Mouse (Mus musculus) lung, embryonic 14.5 days (tissue): ENCODE results near the gene Polr3e. TPM values are rescaled to one million over a fixed set of nuclear protein-coding genes. Genes with fewer than 3 reads are reported as not detected.

Source experiments
- ATAC-seq: fragments of 200-750 bp; cut with Nextera tagmentation; 2 replicates; pipeline ENCODE4 v1.8.0; 2017; ENCODE audit warnings: mild to moderate bottlenecking, moderate TSS enrichment, moderate library complexity; ENCODE audit not compliant: insufficient read depth
- DNase-seq: peaks from one replicate; pipeline ENCODE4 v3.0.0-alpha.2; 2015
- H3K27ac ChIP-seq: fragments of 300-500 bp; sonication (generic); 2 replicates; pipeline ENCODE4 v1.5.1; 2014; ENCODE audit warnings: low read depth, mild to moderate bottlenecking, moderate library complexity
- H3K27me3 ChIP-seq: fragments of 300-500 bp; sonication (generic); 2 replicates; pipeline ENCODE4 v1.6.1; 2014; ENCODE audit warnings: low read length, control low read depth; ENCODE audit not compliant: insufficient read depth
- H3K36me3 ChIP-seq: fragments of 300-500 bp; sonication (generic); 2 replicates; pipeline ENCODE4 v1.6.1; 2014; ENCODE audit warnings: control low read depth; ENCODE audit not compliant: insufficient read depth
- H3K4me1 ChIP-seq: fragments of 300-500 bp; sonication (generic); 2 replicates; pipeline ENCODE4 v1.6.1; 2014; ENCODE audit warnings: antibody characterized with exemption, control low read depth; ENCODE audit not compliant: insufficient read depth
- H3K4me2 ChIP-seq: fragments of 300-500 bp; sonication (generic); 2 replicates; pipeline ENCODE4 v1.6.1; 2014; ENCODE audit warnings: mild to moderate bottlenecking
- H3K4me3 ChIP-seq: fragments of 300-500 bp; sonication (generic); 2 replicates; pipeline ENCODE4 v1.5.1; 2014; ENCODE audit warnings: low read depth, low read length
- H3K9ac ChIP-seq: fragments of 300-500 bp; sonication (generic); 2 replicates; pipeline ENCODE4 v1.6.1; 2014
- H3K9me3 ChIP-seq: fragments of 300-500 bp; sonication (generic); 2 replicates; pipeline ENCODE4 v1.6.1; 2016; ENCODE audit warnings: low read depth, low read length, control low read depth
- CTCF ChIP-seq: IDR thresholded peaks from 2 replicates; pipeline ENCODE4 v1.5.1; 2016; ENCODE audit warnings: antibody characterized with exemption, low read depth
- WGBS: fragments of 180-500 bp; shearing (Covaris S2); extraction: QIAGEN DNeasy Blood & Tissue Kit; methylation state at CpG from one replicate; pipeline ENCODE4 v1.1.7; 2014; 5-methylcytosine and 5-hydroxymethylcytosine counted together
- polyA plus RNA-seq: library from polyadenylated mRNA; unstranded; fragments of >200 nt; fragmentation: Nextera tagmentation; extraction: Ambion mirVana; gene quantifications from 2 replicates; pipeline ENCODE4 v1.2.1, GENCODE M21; 2014

The Polr3e gene
- 24.3 and 24.6 TPM in 2 replicates for polyA plus RNA-seq

- DNase-seq (peak; percentile 99), ATAC-seq (peak; percentile 95)
- Histone ChIP-seq H3K9me3 (no peaks in the 10 kb centered on the region), H3K4me3 (peak within 1 kb of the TSS; percentile 93), H3K4me1 (no peaks in the 10 kb centered on the region), H3K27ac (peak within 1 kb of the TSS; percentile 78), H3K27me3 (no peaks in the 10 kb centered on the region), H3K9ac (peak within 1 kb of the TSS; percentile 86), H3K4me2 (peak within 1 kb of the TSS; percentile 73), H3K36me3 (no peaks in the 10 kb centered on the region; the same call in 1 of the 2 replicates)
- peak; percentile 86 for TF ChIP-seq CTCF
- WGBS: under 1% methylated on average over 102 of the region's 102 CpGs
Observed at GRCm38 (mm10) chr7:120917592-120918461, at the start of gene Polr3e. Polr3e (plus strand) TSS chr7:120917744.

GRCm38 (mm10) chr7:120869883-120870282 is 47.7 kb upstream of the Polr3e start:
- ATAC-seq: peak; percentile 74
- no peak overlapping the region; the same call in 1 of the 2 replicates for H3K9ac ChIP-seq
- H3K36me3 ChIP-seq: no peaks in the 10 kb centered on the region
- peak overlapping the region; percentile 69; the same call in 1 of the 2 replicates for H3K27ac ChIP-seq
- peak overlapping the region; percentile 35; the same call in 1 of the 2 replicates for H3K4me2 ChIP-seq
- DNase-seq: peak; percentile 78
- no peaks in the 10 kb centered on the region for H3K27me3 ChIP-seq
- no peak overlapping the region for H3K4me3 ChIP-seq
- H3K9me3 ChIP-seq: no peaks in the 10 kb centered on the region
- H3K4me1 ChIP-seq: peaks cover 7% of the 10 kb centered on the region
- WGBS: 26% methylated on average over 5 of the region's 5 CpGs
- TF ChIP-seq CTCF: no peak

GRCm38 (mm10) chr7:120870431-120871008 is 47.0 kb upstream of the Polr3e start:
- Histone ChIP-seq H3K4me2 (no peak overlapping the region; the same call in 1 of the 2 replicates), H3K4me3 (no peak overlapping the region), H3K9ac (0 out of 2 replicates have a peak overlapping the region, but pooled peaks have one; percentile 1), H3K27me3 (no peaks in the 10 kb centered on the region), H3K9me3 (no peaks in the 10 kb centered on the region), H3K4me1 (peaks cover 7% of the 10 kb centered on the region; the same call in 1 of the 2 replicates), H3K36me3 (no peaks in the 10 kb centered on the region), H3K27ac (peak overlapping the region; percentile 69; the same call in 1 of the 2 replicates)
- WGBS: 49% methylated on average over 5 of the region's 5 CpGs
- DNase-seq (no peak), ATAC-seq (no peak)
- TF ChIP-seq CTCF: no peak

DNA sequence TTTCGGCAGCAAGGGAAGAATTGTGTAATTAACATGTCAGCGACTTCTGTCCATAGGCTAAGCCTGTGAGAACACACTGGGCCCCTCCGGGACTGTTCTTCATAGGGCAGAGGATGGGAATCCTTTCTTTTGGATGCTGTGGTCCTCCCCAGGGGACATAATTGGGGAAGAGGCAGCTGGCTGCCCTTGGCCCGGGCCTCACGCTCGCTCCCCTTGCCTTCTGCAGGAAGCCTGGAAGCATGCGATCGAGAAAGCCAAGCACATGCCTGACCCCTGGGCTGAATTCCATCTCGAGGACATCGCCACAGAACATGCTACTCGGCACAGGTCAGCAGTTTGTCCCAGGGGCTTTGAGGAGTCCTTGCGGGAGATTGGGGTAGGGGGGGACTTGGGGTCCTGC is 44.5 kb upstream of the Polr3e start:
- H3K9ac ChIP-seq: no peak overlapping the region
- DNase-seq: no peak
- H3K4me2 ChIP-seq: no peak overlapping the region
- no peak for TF ChIP-seq CTCF
- H3K27me3 ChIP-seq: no peaks in the 10 kb centered on the region
- H3K27ac ChIP-seq: no peak overlapping the region
- no peak for ATAC-seq
- H3K4me1 ChIP-seq: peaks cover 7% of the 10 kb centered on the region; the same call in 1 of the 2 replicates
- H3K36me3 ChIP-seq: no peaks in the 10 kb centered on the region
- no peaks in the 10 kb centered on the region for H3K9me3 ChIP-seq
- no peak overlapping the region for H3K4me3 ChIP-seq
- 76% methylated on average over 12 of the region's 12 CpGs for WGBS

- H3K27ac ChIP-seq: no peak overlapping the region
- TF ChIP-seq CTCF: no peak
- WGBS: 90% methylated on average over 3 of the region's 3 CpGs
- no peaks in the 10 kb centered on the region for H3K36me3 ChIP-seq
- H3K9me3 ChIP-seq: no peaks in the 10 kb centered on the region
- H3K4me3 ChIP-seq: no peak overlapping the region
- no peak for ATAC-seq
- H3K27me3 ChIP-seq: no peaks in the 10 kb centered on the region
- peaks cover 7% of the 10 kb centered on the region; the same call in 1 of the 2 replicates for H3K4me1 ChIP-seq
- no peak for DNase-seq
- no peak overlapping the region for H3K9ac ChIP-seq
- no peak overlapping the region for H3K4me2 ChIP-seq
Observed at GRCm38 (mm10) chr7:120874021-120874420, 43.5 kb upstream of the Polr3e start.

DNA sequence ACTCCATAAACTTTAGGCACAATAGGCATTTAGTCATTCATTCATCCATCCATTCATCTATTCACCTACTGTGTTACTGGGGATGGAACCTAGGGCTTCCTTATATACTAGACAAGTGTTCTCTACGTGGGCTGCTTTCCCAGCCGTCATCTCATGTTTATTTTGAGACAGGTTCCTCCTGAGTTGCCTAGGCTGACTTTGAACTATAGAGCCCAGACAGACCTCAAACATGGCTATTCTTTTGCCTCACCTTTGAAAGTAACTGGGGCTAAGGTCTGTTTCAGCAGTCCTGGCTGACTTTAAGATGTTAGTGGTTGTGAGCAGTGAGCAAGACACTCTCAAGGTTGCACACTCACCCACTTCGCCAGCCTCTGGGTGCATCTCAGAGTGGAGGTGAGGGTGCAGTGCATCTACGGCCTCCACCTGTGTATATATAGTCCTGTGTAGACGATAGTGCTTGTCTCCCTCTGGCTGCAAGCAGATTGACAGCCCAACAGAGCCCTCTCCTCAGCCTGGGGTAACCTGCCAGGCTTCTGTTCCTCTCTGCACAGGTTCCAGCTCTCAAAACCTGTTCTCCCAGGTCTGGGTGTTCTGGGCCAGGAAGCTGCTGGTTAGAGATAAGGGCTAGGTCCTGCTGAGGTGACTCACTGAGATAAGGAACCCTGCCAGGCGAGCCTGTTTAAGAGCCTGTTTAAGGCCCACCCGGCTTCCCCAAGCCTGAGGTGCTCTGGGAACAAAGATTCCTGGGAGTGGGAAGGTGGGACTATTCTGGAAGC is 42.6 kb upstream of the Polr3e start:
- 39% methylated on average over 7 of the region's 7 CpGs for WGBS
- no peaks in the 10 kb centered on the region for H3K27me3 ChIP-seq
- peaks cover 3% of the 10 kb centered on the region; the same call in 1 of the 2 replicates for H3K4me1 ChIP-seq
- H3K36me3 ChIP-seq: no peaks in the 10 kb centered on the region
- H3K9ac ChIP-seq: no peak overlapping the region
- no peak for TF ChIP-seq CTCF
- no peak overlapping the region for H3K4me3 ChIP-seq
- DNase-seq (peak; percentile 62), ATAC-seq (peak; percentile 85)
- no peaks in the 10 kb centered on the region for H3K9me3 ChIP-seq
- 0 out of 2 replicates have a peak overlapping the region, but pooled peaks have one; percentile 20 for H3K4me2 ChIP-seq
- H3K27ac ChIP-seq: peak overlapping the region; percentile 67
